Mouse (Mus musculus): Measurements from ENCODE around the gene Fn1. TPM values are rescaled to one million over a fixed set of nuclear protein-coding genes. Genes with fewer than 3 reads are reported as not detected.
A peak's percentile ranks its signal among the peaks of the same experiment; 100 is the strongest.

Fn1 gene
- total RNA-seq, 1 experiment from 2014 or later: 18.0 TPM

DNA sequence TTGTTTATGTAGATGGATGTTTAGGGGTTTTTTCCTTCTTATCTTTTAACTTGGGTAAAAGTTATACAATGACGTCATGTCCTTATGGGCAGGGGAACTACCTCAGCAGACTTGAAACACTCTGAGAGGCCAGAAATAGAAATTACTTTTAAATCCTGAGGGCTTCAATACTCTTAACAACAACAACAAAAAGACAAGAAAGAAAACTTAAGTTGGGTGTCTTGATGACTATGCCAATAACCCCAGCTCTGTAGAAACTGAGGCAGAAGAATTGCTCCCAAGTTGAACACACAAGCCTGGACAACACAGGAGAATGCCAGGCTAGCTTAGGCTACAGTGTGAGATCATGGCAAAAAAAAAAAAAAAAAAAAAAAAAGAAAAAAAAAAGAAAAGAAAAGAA is 1.2 kb downstream of the Fn1 start:
- ATAC-seq (replicated peaks; ENCODE audit: low read depth, poor library complexity, severe bottlenecking): no peak

- no peak for ATAC-seq (replicated peaks; ENCODE audit: low read depth, poor library complexity, severe bottlenecking)
Observed at GRCm38 (mm10) chr1:71651315-71651714, 1.7 kb downstream of the Fn1 start.

- ATAC-seq (replicated peaks; ENCODE audit: low read depth, poor library complexity, severe bottlenecking): no peak
Observed at GRCm38 (mm10) chr1:71650741-71651140, 2.3 kb downstream of the Fn1 start.

DNA sequence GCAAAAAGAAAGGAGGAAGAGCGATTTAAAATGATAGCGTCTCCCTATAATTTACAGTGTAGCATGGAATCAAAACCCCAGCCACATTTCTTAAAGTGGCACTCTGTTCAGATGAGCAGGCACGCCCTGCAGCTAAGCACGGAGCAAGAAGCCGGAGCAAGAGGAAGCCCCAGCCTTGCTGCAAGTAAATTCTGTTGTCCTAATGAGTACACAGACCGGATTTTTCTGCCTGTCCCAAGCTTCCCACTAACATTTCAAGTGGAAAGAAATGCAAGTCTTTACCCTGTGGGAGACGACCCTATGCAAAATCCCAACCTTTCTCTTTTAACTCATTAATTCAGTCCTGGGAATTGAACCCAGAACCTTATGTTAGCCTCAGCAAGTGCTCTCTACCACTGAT is 4.8 kb downstream of the Fn1 start:
- ATAC-seq (replicated peaks; ENCODE audit: low read depth, poor library complexity, severe bottlenecking): no peak

DNA sequence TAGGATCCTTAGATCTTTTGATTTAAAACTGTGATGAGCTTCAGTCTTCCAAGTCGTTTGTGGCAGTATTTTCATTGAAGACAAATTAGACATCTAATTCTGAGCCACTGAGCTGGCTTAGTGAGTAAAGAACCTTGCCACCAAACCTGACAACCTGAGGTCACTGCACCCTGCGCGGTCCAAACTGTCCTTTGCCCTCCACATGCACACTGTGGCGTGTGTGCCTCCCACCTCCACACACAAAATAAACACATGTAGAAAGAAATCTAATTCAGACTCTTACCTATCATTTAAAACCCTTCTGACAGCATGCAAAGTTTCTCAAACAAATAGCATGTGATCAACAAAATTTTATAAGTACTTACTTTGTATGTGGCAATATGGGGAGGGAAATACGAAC is 6.2 kb downstream of the Fn1 start:
- ATAC-seq (replicated peaks; ENCODE audit: low read depth, poor library complexity, severe bottlenecking): no peak

DNA sequence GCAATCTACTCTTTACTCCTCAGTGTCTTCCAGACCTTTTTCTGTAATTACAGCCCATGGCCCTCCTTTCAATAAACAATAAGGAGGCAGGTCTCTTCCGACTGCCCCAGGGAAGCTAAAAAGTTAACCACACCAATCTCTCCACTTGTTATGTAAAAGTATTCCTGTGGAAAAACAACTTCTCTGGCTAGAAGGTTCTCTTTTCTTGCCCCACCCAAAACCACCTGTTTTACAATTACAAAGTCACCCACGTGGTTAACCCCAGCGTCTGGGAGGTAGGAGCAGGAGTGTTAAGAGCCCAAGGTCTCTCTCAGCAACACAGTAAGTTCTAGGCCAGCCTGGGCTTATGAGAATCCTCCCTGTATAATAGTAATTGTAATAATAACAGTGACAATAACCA is 7.0 kb downstream of the Fn1 start:
- ATAC-seq (replicated peaks; ENCODE audit: low read depth, poor library complexity, severe bottlenecking): no peak

GRCm38 (mm10) chr1:71645466-71645865 is 7.5 kb downstream of the Fn1 start:
- no peak for ATAC-seq (replicated peaks; ENCODE audit: low read depth, poor library complexity, severe bottlenecking)

DNA sequence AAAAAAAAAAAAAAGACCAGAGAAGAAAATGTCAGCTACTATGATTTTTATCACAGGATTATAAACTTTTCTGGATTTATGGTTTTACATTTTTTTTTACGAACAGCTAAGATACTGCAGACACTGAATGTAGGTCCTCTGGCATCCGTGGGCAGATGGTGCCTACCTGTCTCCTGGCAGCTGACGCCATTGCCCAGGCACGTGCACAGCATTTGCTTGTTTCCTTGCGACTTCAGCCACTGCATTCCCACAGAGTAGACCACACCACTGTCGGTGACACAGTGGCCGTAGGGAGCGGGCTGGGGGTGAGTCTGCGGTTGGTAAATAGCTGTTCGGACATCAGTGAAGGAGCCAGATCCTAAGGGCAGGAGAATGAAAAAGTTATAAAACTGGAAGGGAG is 10.2 kb downstream of the Fn1 start:
- no peak for ATAC-seq (replicated peaks; ENCODE audit: low read depth, poor library complexity, severe bottlenecking)

- no peak for ATAC-seq (replicated peaks; ENCODE audit: low read depth, poor library complexity, severe bottlenecking)
Observed at GRCm38 (mm10) chr1:71641206-71641605, 11.8 kb downstream of the Fn1 start.

- ATAC-seq (replicated peaks; ENCODE audit: low read depth, poor library complexity, severe bottlenecking): no peak
Observed at GRCm38 (mm10) chr1:71640157-71640556, 12.8 kb downstream of the Fn1 start.

DNA sequence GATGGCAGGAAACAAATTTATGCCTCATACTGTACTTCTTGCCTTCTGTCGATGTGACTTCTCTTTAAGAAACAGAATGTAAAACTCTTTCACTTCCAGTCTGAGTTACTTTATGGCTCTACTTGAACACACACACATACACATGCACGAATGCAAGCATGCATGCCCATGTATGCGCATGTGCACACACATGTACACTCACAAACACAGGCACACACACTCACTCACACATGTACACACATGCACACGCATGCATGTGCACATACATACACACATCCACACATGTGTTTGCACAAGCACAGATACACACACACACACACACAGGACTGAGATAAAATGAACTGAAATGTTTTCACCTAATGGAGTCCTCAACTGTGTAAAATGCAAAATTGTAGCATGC is 16.3 kb downstream of the Fn1 start:
- no peak for ATAC-seq (replicated peaks; ENCODE audit: low read depth, poor library complexity, severe bottlenecking)

GRCm38 (mm10) chr1:71636116-71636515 is 16.9 kb downstream of the Fn1 start:
- no peak for ATAC-seq (replicated peaks; ENCODE audit: low read depth, poor library complexity, severe bottlenecking)

- ATAC-seq (replicated peaks; ENCODE audit: low read depth, poor library complexity, severe bottlenecking): no peak
Observed at GRCm38 (mm10) chr1:71635101-71636014, 17.6 kb downstream of the Fn1 start.

GRCm38 (mm10) chr1:71634471-71634981 is 18.5 kb downstream of the Fn1 start:
- ATAC-seq (replicated peaks; ENCODE audit: low read depth, poor library complexity, severe bottlenecking): no peak

DNA sequence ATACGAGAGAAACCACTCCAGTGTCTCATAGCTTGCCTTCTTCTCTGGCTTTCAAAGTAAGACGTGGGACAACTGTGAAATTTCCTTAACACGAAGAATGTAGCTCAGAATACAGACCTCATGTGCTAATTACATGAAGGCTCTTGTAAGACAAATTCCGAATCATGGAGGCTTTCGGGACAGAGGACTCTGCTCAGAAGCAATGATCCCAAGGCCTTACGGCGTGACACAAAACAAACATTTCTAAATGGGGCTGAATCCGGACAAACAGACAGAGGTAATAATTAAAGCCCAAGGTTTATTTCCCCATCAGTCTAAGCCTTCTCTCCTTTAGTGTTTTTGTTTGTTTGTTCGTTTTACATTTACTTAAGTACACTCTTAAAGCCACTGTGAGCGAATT is 20.6 kb downstream of the Fn1 start:
- ATAC-seq (replicated peaks; ENCODE audit: low read depth, poor library complexity, severe bottlenecking): no peak

DNA sequence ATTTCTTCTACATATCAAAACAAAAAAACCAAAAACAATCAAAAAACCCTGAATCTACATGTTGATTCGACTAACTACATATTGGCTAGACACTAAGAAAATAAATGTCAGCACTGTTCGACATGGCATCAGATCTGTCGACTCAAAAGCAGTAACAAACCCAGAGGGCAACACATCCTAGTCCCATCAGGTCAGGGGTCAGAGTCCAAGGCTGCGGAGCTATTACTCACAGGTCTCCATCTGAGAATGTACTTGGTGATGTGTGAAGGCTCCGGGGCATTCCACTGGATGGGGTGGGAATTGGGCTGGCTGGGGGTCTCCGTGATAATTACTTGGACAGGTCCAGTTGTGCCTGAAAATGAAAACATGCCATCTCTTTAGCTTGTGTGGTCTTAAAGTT is 21.2 kb downstream of the Fn1 start:
- ATAC-seq (replicated peaks; ENCODE audit: low read depth, poor library complexity, severe bottlenecking): no peak

DNA sequence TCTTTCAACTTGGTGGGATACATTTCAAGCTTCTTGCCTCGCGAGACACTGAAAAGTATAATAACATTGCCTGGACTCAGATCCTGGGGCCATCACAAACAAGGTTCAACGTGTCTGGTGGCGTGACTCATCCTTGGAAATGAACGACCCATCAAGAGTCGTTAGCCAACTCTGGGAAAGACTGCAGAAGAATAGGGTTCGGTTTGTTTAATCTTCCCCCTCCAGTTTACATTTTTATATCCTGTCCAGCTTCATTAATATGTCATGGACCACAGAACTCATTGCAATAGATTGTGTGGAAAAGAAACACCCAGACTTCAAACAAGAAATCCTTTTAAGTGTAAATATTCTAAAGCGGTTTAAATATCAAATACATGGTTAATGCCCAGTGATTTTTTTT is 22.8 kb downstream of the Fn1 start:
- ATAC-seq (replicated peaks; ENCODE audit: low read depth, poor library complexity, severe bottlenecking): no peak

- ATAC-seq (replicated peaks; ENCODE audit: low read depth, poor library complexity, severe bottlenecking): no peak
Observed at GRCm38 (mm10) chr1:71623625-71624024, 29.4 kb downstream of the Fn1 start.

GRCm38 (mm10) chr1:71621526-71621925 is 31.5 kb downstream of the Fn1 start:
- peak; percentile 68 for ATAC-seq (replicated peaks; ENCODE audit: low read depth, poor library complexity, severe bottlenecking)

- ATAC-seq (replicated peaks; ENCODE audit: low read depth, poor library complexity, severe bottlenecking): no peak
Observed at GRCm38 (mm10) chr1:71614545-71615246, 38.3 kb downstream of the Fn1 start.

DNA sequence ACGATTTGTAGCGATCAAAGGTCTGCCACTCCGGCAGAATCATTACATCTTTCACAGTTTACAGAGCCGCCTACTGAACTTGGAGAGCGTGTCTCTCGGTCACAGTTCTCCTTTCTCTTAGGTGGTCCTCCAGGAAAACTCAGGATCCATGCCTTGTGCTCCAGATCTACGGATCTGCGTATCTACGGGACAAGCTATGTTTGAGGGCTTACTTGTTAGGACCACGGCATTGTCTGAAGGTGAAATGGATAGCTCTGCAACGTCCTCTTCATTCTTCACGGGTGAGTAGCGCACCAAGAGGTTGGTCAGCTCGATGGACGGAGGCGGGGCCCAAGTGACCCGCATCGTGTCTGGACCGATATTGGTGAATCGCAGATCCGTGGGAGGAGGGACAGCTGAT is 40.7 kb downstream of the Fn1 start:
- no peak for ATAC-seq (replicated peaks; ENCODE audit: low read depth, poor library complexity, severe bottlenecking)

Measured in common myeloid progenitor, adult 5-6 weeks (primary cell).